Mouse (Mus musculus): ENCODE measurements around the gene Fbxl7.

Fbxl7 gene

DNA sequence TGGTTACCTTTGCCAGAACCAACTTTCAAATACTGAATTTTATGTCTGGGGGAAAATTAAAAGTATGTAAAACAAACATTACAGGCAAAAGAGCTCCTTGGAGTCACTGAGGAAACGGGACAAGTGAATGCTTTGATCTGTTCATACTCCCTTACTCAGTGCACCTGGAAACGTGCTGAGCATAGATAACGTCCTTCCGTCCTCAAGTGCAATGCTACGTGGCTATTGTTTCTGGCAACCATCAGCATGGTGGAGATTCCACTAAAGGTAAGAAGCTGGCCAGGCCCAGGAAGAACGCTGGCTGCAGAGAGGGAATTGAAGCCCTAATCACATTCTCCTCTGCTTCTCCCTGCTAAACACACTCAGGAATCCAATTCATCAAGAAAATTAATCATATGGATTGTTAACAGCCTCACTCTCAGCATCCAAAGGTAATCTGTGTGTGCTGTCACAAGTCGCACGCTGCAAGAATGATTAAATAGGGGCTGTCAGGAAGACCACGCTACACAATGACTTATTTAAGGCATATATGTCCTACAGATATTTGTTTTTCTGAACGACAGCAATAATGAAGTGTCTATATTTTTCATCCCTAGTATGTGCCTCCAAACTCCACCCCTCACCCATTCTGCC, 206.8 kb downstream of the Fbxl7 start:
- no peak for DNase-seq

DNA sequence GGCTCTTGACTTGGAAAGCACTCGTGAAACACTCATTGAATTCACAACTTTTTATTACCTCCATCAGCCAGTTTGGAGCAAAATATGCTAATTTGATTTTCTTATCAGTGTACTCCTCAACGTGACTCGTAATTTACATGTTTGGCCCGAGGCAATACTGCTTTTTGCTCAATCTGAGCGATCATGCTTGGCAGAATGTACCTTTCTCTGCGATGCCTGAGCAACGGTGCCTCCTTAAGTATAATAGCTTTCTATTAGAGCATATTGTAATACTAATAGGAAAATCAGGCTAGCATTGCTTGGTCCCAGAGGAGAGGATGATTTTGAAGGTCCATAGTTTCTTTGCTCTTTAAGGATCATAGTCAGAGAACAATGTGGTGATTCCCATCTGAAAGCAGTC, 207.7 kb downstream of the Fbxl7 start:
- no peak for DNase-seq

DNA sequence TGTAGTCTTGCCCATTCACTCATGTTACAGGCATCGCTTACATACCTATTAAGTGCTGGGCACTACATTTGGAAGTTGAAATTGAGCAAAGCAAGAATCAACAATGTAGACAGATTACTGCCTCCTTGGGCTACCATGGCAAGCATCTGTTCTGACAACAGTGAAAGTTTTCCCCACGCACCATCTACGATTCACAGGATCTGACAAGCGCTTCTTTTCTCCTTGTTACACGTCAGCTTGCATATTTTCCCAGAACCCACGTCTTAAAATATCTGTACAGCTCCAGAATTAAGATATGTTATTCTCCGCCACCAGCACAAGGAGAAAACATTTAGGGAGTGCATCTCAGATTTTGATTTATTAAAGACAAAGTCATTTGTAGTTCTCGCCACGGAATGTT, 213.1 kb downstream of the Fbxl7 start:
- no peak for DNase-seq

DNA sequence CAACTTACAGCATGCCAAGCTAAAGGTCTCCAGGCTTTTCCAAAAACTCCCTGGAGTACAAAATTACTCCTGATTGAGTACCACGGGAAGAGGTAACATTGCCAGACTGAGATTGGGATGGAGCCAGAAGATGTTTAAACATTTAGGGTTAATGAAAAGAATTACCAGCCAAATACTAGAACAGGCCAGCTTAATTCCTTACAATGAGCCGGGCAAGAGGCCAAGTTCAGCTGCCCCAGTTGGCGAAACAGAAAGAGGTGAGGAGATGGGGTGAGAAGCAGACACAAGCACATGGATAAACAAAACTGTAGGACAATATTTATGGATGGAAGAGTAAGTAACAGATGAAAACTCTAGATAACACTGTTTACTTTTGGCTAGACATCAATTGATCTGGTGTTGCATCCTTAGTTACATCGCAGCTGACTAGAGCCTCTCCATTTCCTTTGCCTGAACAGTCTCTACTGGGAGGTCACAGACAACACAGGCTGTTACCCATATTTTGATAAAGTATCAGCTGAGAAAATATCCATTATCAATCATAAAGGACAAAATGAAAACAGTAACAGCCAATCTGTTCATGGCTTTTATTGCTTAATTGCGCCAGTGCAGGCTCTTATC, 222.0 kb downstream of the Fbxl7 start:
- peak; percentile 74 for DNase-seq

DNA sequence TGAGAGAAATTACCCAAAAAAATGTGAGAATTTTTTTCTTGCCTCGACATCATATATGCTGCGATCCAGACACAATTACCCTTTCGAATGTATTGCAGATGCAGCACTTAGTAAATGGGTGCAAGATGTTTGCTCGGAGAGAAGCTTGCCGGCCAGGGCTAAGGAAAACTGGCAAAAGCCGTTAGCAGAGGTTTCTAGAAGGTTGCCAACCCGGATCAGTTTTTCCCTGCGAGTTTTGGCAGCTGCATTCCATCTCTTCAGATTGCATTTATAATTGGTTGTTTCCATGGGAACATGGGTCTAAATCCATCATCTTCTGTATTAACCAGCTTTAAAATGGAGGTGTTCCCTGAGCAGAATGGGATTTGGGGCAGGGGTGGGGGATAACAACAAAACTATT, 240.4 kb downstream of the Fbxl7 start:
- DNase-seq, result no peak

DNA sequence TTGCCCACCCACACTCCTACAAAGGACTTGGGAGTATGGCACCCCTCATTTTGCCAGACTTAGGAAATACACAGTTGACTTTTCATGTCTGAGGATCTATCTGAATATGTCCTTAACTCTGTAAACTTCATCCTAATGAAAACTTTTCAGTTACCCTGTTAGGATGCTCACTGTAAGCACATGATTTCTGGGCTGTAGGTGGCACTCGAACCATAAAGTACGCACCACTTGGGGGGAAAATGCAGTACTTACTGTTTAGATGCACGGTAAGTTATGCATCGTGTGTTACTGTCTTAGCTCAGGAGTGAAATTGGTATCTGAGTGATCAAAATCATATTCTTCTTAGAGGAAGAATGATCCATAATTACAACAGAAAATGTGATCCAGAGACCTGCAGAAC, 252.8 kb downstream of the Fbxl7 start:
- no peak for DNase-seq

DNA sequence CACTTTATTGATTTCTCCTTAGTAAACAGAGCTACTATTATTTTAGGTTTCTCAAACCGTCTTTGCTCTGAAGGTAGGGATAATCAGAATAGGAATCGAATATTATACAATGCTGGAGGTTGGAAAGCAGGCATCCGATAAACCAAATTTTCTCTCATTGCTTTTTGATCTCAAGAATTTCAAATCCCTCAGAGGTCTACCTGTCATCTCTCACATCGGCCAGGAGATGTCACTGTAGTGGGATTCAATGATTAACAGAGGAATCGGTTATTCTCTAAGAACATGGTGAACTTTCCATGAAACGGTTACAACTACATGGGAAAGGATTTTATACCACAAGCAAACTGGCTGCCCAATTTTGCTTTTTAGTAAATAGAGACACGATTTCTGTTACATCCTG, 255.7 kb downstream of the Fbxl7 start:
- peak; percentile 13 to 37 for DNase-seq

DNA sequence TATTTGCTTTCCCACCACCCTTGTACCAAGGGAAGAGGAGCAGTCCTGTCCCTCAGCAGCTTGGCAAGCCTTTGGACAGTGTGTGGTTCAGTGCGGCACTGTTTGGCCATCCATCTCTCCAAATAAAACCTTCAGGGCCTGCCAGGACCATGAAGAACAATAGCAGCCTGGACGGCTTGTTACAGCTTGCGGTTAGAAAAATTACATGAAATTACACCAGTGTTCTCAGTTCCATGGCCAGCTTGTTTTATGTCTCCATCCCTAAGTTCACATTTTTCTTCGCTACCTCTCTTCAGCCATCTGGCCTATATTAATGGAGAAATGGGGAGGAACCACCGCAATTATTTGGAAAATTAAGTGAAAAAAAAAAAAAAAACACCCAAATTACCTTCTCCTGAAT, 259.8 kb downstream of the Fbxl7 start:
- DNase-seq, result no peak

DNA sequence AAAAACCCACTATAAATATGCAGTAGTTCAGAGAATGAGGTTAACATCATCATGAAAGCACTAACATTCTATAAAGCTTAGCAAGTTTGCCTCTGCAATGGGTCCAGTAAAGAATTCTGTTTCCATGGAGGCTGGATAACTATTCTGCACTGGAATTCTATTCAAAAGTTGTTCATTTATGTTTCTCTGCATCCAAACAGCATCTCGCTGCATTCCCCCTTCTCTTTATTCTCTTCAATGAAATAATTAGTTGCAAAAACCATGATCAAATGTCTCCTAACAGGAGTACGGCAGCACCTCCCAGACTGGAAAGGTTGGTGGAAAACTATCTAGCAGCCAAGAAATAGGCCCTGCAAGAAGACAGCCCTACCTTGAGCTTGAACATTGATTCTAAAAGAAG, 267.2 kb downstream of the Fbxl7 start:
- no peak for DNase-seq

DNA sequence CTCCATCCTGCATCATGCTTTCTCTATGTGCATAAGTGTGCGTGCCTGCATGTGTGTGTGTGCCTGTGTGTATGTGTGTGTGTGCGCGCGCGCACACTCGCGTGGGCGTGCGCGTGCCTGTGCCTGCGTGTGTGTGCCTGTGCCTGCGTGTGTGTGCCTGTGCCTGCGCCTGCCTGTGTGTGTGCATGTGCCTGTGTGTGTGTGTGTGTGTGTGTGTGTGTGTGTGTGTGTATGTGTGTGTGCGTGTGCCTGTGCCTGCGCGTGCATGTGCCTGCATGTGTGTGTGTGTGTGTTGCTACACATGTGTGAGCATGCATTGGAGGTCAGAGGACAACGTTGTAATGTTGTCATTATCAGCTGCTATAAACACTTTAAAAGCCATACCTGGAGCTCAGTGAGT, 272.1 kb downstream of the Fbxl7 start:
- DNase-seq, result no peak

DNA sequence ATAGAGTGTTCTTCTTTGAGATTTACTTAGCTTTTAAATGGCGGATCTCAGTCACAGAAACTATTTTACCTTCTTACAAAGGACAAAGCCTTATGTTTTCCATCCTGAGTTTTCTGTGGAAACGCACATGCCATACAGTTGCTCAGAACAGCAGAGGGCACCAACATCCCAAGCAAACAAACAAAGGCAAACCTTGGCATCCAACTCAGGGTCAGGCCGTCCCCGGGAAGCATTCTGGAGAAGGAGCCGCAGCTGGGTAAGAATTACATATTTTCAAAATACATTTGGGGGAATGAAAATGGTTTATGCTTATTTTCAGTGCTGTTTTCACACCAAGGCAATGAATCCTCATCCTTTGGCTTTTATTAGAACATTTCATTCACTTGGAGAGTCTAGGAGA, 275.1 kb downstream of the Fbxl7 start:
- DNase-seq, result peak; percentile 72

DNA sequence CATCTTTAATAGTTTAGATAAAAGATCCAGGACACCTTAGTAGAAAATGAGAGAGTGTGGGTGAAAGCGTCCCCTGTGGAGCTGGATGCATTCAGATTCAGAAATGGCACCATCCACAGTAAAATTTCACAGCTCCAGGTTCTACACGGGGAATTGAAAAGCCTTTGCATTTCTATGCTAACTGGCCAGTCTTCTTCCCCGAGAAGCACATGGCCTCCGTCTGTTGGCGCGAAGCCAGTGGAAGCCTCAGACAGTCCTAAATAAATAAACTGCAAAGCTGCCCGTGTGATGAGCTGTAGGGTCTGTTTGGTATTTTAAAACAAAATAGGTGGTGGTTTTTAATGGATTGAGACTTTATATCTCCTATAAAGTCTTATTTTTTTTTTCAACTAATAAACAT, 276.2 kb downstream of the Fbxl7 start:
- peak; percentile 77 to 81 for DNase-seq

DNA sequence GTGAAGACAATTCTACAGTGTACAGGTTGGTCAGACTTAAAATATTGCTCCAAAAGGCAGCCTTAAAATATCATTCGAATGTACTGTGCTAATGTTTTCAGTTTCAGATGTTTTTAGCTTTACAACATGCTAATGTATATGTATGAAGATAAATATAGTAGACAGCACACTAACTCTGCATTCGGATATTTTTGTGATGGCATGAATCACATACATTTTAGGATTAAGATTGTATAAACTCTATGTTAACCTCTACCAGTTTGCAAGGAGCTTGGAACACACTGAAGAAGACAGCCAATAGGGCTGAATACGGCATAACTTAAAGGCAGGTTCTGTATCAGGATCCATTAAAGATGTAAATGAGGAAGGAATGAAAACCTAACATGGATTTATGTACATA, 299.1 kb downstream of the Fbxl7 start:
- DNase-seq, result no peak

DNA sequence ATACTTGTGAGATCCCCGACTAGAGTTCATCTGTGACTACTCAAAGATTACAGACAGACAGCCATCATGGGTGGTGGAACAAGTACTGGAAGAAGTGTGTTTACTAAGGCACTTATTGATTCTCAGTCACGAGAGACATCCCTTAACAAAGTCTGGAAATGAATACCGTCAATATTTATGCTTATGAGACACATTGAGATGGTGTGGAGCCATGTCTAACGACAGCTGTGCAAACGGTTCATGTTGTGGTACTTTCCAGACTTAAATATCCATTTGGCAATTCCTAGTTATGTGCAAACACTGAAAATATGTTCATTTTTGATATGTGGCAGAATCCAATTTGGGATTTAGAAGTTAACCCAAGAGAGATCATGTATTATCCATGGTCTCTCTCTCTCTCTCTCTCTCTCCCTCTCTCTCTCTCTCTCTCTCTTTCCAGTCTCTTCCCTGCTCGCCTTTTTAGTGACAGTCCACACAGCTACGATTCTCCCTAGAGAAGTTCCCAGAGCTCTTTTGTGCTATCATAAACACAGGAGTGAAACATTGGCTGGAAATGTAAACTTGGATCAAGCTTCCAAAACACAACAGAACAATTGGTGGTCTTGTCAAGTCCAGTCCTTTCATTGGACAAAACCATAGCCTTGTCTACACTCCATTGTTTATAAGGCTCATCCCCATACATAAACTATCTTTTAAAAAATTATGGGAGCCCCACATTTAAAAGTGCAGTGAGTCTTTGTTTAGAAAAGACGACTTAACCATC, 315.3 kb downstream of the Fbxl7 start:
- no peak for DNase-seq

DNA sequence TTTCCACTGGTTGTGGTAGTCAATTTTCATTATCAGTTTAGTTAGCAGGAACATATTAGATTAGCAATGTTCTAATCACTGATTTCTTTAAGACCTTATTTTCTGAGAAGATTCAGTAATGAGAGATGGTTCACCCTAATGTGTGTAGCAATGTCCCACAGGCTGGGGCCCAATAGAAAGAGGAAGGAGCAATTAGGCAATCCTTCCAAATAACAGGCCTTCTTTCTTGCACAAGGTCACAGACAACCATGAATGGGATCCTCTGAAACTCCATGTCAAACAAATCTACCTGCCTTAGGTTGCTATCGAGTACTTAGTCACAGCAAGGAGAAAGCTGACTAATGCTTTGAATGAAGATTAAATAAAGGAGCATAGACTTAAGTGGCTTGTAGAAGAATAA, 316.9 kb downstream of the Fbxl7 start:
- no peak for DNase-seq

DNA sequence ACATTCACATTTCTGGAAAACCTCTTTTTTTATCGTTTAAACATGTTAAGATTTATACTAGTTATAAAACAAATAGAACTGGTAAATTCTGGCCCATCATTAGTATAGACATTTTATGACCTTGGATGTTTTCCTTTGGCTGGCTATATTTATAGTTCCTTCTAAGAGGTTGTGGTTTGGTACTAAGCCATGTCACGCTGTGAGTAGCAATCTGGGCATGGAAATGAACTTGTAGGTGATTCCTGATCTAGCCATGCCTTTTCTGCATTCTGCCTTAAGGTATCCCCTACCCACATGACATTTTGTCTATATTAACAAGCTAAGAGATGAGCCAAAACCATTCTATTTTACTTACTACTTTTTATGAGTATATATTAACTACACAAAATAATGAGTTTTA, 329.3 kb downstream of the Fbxl7 start:
- DNase-seq, result peak; percentile 79 to 85

DNA sequence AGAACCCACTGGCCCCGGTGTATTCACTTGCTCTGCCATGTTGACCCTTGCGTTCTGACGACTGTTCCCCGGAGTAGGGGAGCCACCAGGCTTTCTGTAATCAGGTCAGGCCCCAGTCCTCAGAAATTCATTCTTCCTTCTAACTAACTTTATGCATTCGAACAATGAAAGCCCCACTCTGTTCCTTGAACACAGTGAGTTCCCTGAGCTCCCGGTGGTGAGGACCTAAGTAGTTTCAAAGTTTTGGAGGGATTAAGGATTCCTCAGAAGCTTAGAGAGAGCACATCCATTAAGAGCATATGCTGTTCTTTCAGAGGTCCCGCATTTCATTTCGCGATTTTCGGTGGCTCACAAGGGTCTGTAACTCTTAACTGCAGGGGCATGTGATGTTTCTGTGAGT, 341.8 kb downstream of the Fbxl7 start:
- no peak for DNase-seq

DNA sequence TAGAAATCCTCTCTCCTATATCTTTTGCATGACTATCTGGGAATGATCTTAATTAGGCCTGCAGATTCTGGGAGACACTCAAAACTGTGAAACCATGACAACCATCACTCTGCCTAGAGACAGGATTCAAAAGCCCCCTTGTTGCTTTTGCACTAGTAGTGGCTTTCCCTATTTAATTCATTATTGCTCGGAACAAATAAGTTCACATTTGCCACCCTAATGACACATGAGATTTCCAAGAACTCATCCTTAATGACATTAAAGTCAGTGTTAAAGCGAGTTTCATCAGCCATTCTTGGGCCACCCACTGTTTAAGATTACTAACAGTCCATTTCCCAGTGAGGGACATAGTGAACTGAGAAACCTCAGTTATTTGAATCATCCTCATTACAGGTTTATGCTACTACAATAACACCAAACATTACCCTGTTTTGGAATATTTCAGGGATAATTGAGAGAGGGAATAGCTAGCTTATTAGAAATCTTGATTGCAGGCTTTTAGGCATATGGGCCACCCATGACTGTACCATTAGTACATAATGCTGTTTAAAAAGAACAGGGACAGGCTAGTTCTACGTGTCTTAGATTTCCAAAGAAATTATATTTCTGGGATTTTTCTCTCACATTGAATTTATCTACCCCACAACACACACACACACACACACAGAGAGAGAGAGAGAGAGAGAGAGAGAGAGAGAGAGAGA, 361.2 kb downstream of the Fbxl7 start:
- DNase-seq, result no peak

DNA sequence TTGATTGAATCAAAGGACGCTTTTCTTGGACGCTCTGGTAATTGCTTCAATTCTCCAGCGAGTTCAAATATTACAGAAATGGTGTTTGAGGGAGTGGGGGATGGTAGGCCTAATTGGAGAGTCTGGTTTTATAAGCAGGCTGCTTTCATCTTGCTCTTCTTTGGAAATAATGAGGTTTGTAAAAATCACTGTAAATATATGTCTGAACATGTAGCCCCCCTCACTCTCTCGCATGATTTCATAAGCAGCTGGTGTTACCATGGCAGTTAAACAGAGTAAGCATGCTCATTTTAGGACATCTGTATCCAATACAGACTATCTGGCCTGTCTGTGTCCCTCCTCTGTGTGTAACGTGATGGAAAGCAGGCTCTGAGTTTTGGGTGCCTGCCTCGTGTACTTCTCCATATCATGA, 376.2 kb downstream of the Fbxl7 start:
- no peak for DNase-seq

DNA sequence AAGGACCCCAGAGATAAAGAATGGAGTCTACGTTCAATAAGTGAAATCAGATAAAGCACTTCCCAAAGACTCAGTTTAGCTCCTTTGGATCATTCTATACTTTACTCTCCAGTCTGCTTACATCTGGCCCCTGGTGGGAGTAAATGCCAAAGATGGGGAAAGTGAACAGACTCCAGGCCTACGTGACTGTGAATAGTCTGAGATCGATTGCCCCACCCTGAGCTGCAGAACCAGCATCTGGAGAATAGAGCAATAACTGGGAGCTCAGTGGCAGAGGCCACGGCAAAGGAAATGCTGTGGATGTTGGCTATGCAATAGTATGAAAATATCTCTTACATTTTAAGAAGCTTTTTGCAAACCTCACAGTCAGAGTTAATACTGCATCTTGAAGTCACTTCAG, 394.4 kb downstream of the Fbxl7 start:
- no peak for DNase-seq

All from cerebellum, postnatal 14 days (tissue).